Mouse (Mus musculus) heart, postnatal 4 days (tissue): ENCODE measurements around the gene Gfpt2. TPM values are rescaled to one million over a fixed set of nuclear protein-coding genes. Genes with fewer than 3 reads are reported as not detected.

ENCODE experiments used
- microRNA-seq, 2 experiments: library from miRNA; unstranded; fragments of <30 nt; microRNA quantifications; one replicate each; pipeline ENCODE4 v1.2.0; 2021 to 2022
- total RNA-seq, 2 experiments: library from RNA; stranded (reverse); gene quantifications; 2 replicates each; pipeline ENCODE4 v1.2.3; 2021

Gene Gfpt2
- total RNA-seq, 2 experiments from 2014 or later, result 9.1 to 9.3 TPM

Small RNA genes lying within 50 kb of the gene (microRNA-seq; reads per million reads assigned to microRNA genes)
- gene Gm23813, result 0 reads per million in 2 experiments

Other genes with a start within 250 kb of the Gfpt2 start
- not detected for gene Olfr1380, start 237.3 kb upstream of the Gfpt2 start, total RNA-seq
- 10 to 100 TPM; 14.7 to 19.0 TPM for gene Flt4, start 184.9 kb upstream of the Gfpt2 start, total RNA-seq
- not detected for gene Scgb3a1, start 130.6 kb upstream of the Gfpt2 start, total RNA-seq
- gene Cnot6, start 81.5 kb upstream of the Gfpt2 start, total RNA-seq, result 10 to 100 TPM; 64.2 to 67.9 TPM
- 10 to 100 TPM; 51.4 to 53.6 TPM for gene Mapk9, start 52.6 kb downstream of the Gfpt2 start, total RNA-seq
- gene Rasgef1c, start 107.7 kb downstream of the Gfpt2 start, total RNA-seq, result not detected
- gene Rnf130, start 231.2 kb downstream of the Gfpt2 start, total RNA-seq, result 10 to 100 TPM; 39.1 to 45.1 TPM